Mouse (Mus musculus) fat pad, adult 2 months (tissue): ENCODE results near the gene Samd10.

Source experiments
- DNase-seq: peaks from one replicate; pipeline ENCODE4 v3.0.0-alpha.2; 2011; ENCODE audit warnings: low read depth, low spot score; ENCODE audit errors: extremely low read depth

Gene Samd10

DNA sequence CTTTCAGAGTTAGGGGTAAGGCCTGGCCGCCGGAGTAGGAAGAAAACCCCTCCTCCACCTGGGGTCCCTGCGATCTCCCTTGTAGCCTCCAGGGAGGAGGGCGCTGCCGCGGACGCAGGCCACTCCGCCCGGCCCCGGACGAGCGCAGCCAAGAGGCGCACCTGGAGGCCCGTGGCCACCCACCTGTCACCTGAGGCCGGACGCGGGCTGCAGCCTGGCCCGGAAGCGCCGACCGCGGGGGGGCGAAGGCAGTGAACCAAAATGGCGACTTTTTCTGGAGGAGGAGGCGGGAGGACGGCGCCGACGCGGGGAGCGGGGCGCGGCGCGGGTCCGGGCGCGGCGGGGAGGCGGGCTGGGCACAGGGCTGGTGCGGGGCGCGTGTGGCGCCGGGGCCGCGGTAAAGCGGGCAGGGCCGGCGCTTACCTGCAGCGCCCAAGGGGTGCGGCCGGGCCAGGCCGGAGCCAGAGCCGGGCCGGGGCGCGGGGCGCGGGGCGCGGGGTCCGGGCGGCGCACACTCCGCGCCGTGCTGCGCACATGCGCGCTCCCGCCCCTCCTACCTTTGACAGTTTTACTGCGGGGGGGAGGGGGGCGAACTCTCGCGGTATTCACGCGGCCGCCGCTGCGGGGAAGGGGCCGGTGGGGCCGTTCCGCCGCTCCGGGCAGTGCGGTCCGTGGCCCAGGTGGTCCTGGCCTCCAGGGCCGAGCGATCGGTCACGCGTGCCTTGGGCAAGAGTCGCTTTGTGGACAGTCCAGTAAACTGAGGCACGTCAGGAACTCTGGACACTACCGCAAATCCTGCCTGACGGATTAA, 6.6 kb downstream of the Samd10 start, which contains the start of gene Zfp512b:
Gene Zfp512b, minus strand, starts transcription at position 573 of the 811 bp plus-strand sequence.
- no peak for DNase-seq

- DNase-seq, result no peak
These were observed 7.4 kb downstream of the Samd10 start, which contains the start of gene Prpf6 for GRCm38 (mm10) chr2:181591528-181592085. Gene Prpf6 (plus strand): TSS chr2:181591868.

- no peak for DNase-seq
These were observed 8.5 kb downstream of the Samd10 start for GRCm38 (mm10) chr2:181590471-181590870.

- no peak for DNase-seq
These were observed 9.3 kb downstream of the Samd10 start for GRCm38 (mm10) chr2:181589732-181590105.

DNA sequence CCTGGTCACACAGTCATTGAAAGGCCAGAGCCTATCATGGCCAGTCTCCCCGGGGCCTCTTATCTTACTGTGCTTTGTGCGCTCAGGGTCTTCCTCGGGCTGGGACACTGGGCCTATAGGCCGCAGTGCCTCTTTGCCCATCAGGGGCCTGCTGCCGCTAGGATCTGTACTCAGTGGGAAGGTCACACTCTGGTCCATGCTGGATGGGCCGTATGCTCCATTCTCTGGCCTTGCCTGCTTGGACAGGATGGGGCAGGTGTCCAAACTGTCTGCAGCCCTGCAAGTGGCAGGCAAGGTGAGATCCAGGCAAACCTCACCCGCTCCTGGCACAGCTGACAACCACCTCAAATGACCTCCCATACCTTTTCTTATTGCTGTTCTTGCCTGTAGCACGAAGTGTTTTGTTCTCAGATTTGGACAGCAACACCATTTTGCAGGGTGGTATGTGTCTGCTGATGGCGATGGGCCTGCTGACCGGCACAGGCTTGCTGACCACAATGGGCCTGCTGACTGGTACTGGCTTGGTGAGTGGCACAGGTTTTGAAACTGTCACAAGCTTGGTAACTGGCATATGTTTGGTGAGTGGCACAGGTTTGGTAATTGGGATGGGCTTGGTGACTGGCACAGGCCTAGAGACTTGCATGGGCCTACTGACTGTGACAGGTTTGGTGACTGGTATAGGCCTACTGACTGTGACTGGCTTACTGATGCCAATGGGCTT, 9.8 kb downstream of the Samd10 start:
- no peak for DNase-seq

DNA sequence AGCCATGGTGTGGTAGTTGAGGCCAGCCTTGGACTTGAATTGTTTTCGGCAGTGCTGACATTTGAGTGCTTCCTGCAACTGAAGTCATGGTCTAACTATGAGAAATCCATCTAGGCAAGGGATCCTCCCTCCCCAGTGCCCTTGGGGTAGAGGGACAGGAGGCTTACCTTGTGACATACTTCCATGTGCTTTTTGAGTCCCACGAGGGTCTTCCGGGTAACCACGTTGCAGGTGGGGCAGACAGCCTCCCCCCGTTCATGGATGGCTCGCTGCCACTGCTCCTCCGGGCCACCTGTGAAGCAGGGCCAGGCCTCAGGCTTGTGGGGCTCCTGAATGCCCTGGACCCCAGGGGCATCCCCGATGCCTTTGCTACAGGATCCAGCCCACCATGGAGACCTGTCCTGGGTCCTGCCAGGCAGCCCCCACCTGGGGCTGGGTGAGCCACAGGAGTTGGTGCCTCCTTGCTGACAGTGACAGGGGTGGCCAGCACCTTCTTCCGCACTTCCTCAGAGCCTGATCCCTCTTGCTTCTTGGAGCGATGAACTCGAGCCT, 10.7 kb downstream of the Samd10 start:
- DNase-seq, result no peak

GRCm38 (mm10) chr2:181587796-181588195, 11.2 kb downstream of the Samd10 start:
- no peak for DNase-seq

- no peak for DNase-seq
These were observed 12.9 kb downstream of the Samd10 start for GRCm38 (mm10) chr2:181586124-181586523.

GRCm38 (mm10) chr2:181585506-181585905, 13.5 kb downstream of the Samd10 start:
- no peak for DNase-seq

DNA sequence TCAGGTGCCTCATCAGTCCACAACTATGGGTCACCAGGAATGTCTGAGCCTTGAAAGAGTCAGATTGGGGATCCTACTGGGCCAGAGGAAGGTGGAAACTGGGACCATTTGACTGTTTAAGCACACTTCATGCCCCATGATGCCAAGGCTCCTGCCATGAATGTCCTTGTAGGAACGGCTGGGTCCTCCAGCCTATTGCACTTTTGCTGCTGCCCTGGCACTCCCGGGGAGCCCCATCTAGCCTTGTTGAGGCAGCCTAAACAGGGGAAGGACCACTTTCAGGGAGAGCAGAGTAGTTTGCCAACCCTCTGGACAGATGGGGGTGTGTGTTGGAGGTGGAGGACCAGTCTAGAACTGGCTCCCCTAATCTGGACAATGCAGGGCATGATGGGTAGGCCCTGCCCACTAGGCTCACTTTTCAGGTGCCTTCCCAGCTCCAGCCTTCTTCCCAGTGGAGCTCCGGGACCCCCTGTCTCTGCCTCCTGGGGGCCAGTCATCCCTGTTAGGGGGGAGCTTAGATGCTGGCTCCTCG, 14.5 kb downstream of the Samd10 start, which contains the start of gene Uckl1:
Gene Uckl1, minus strand, starts transcription at position 482 of the 532 bp plus-strand sequence.
- DNase-seq, result no peak

- DNase-seq, result no peak
These were observed 15.4 kb downstream of the Samd10 start for GRCm38 (mm10) chr2:181583460-181584257.

- no peak for DNase-seq
These were observed 16.1 kb downstream of the Samd10 start for GRCm38 (mm10) chr2:181582939-181583338.

GRCm38 (mm10) chr2:181582358-181582757, 16.7 kb downstream of the Samd10 start:
- DNase-seq, result no peak

- DNase-seq, result peak; percentile 68
These were observed 17.5 kb downstream of the Samd10 start for GRCm38 (mm10) chr2:181581402-181582120.

DNA sequence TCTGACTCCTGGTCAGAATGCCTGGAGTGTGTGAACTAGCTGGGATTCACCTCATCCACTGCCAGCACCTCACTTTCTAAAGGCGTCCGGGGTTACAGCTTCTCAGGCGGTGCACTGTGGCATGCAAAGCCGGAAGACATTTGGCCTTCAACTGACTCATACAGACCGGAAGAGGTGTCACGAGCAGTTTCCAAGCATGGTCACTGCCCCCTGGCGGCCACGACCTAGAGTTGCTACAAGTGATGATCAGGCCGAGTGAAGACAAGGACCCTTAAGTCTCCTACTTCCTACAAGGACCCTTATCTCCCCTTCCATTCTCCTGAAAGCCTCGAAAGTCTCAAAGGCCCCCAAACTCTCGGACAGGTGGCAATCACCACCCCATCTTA, 18.0 kb downstream of the Samd10 start:
- DNase-seq, result no peak

GRCm38 (mm10) chr2:181580131-181580772, 18.8 kb downstream of the Samd10 start:
- no peak for DNase-seq

- DNase-seq, result no peak
These were observed 19.3 kb downstream of the Samd10 start for GRCm38 (mm10) chr2:181579681-181580080.

GRCm38 (mm10) chr2:181578790-181579618, 20.0 kb downstream of the Samd10 start:
- no peak for DNase-seq
